Comparison of ENCODE assay signal across 13 mouse cellular contexts in the genomic region with DNA sequence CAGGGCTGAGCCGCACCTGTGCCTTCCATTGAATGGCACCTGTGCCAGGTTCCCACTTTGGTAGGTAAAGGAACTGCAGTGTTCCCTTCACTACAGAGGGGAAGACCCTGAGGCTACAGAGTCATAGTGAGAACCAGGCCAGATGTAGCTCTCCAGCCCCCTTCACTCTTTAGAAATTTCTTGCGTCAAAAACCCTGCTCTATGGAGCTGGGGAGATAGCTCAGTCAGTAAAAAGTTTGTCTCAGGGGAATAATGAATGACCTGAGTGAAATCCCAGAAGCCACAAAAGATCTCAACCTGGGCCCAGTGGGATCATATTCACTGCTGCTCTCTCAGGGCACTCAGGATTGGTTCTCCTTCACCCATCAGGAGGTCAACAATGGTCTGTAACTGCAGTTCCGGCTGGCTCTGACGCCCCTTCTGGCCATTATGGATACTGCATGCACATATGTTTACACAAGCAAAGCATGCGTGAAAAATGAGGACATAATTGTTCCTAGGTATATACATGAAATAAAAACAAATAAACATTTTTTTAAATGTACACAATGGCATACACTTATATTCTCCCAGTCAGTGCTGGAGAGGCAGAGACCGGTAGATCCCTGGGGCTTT. TPM values are rescaled to one million over a fixed set of nuclear protein-coding genes. Genes with fewer than 3 reads are reported as not detected.
DNase-seq lines count a peak whose midpoint lies in the region; TF ChIP-seq lines count a peak whose summit lies in the region.
"Had no signal": no experiment of that assay in that cellular context is flagged by ENCODE, and none has a peak within 500 bp of the region (broad histone marks: within the 10 kb centered on the region; RNA-seq: fewer than 3 reads in every experiment).

No protein-coding gene starts in this region.

- H3K9me3 ChIP-seq in midbrain, embryonic 10.5 days (replicated peaks), result no peaks in the 10 kb centered on the region
- H3K9me3 ChIP-seq: limb, embryonic 13.5 days; neural tube, embryonic 15.5 days had no signal

- H3K36me3 ChIP-seq in kidney, adult 2 months (ENCODE audit: control insufficient read depth, insufficient read depth, low read length), result no peaks in the 10 kb centered on the region
- no peaks in the 10 kb centered on the region for H3K36me3 ChIP-seq in midbrain, embryonic 10.5 days
- H3K36me3 ChIP-seq: limb, embryonic 13.5 days; neural tube, embryonic 15.5 days had no signal

- H3K27me3 ChIP-seq in kidney, adult 2 months (replicated peaks; ENCODE audit: control insufficient read depth, insufficient read depth, low read length), result no peaks in the 10 kb centered on the region
- no peaks in the 10 kb centered on the region for H3K27me3 ChIP-seq in midbrain, embryonic 10.5 days (ENCODE audit: low read depth, poor library complexity, severe bottlenecking)
- H3K27me3 ChIP-seq: neural tube, embryonic 15.5 days had no signal

- peak; percentile 26; the same call in 1 of the 2 replicates for TF ChIP-seq CTCF in kidney, adult 2 months (conservative IDR thresholded peaks at IDR 0.05; ENCODE audit: insufficient read depth, insufficient read length, low read depth, low read length)

- no peaks in the 10 kb centered on the region for H3K4me1 ChIP-seq in kidney, adult 2 months (ENCODE audit: control insufficient read depth, insufficient read depth, low read length)
- no peaks in the 10 kb centered on the region for H3K4me1 ChIP-seq in midbrain, embryonic 10.5 days
- H3K4me1 ChIP-seq: limb, embryonic 13.5 days; neural tube, embryonic 15.5 days had no signal

- no peak overlapping the region for H3K4me3 ChIP-seq in kidney, adult 2 months (ENCODE audit: insufficient read depth, low read depth, low read length)
- no peak overlapping the region for H3K4me3 ChIP-seq in midbrain, embryonic 10.5 days
- H3K4me3 ChIP-seq: limb, embryonic 13.5 days; neural tube, embryonic 15.5 days had no signal

- 79% methylated on average over 6 of the region's 6 CpGs for WGBS in kidney, adult 2 months
- 78% methylated on average over 6 of the region's 6 CpGs for WGBS in midbrain, embryonic 10.5 days

- H3K27ac ChIP-seq in kidney, adult 2 months (ENCODE audit: insufficient read depth, low read depth, low read length), result no peak overlapping the region
- no peak overlapping the region for H3K27ac ChIP-seq in midbrain, embryonic 10.5 days (replicated peaks)
- H3K27ac ChIP-seq: limb, embryonic 13.5 days; macrophage; neural tube, embryonic 15.5 days had no signal

- DNase-seq in kidney, adult 2 months, result no peak
- no peak for DNase-seq in kidney, postnatal 4 days
- peak; percentile 2 for DNase-seq in right cerebral cortex, postnatal 25 days
- DNase-seq in right cerebral cortex, postnatal 4 days, result no peak
- peak; percentile 47 for DNase-seq in ZHBTc4 (ENCODE audit: low read depth, low spot score)
- DNase-seq in neural tube, embryonic 10.5 days (ENCODE audit: extremely low spot score, low spot score), result no peak
- DNase-seq in midbrain, embryonic 10.5 days (ENCODE audit: low spot score), result no peak
- DNase-seq: heart, postnatal 10 days; kidney, postnatal 14 days; thymus, postnatal 4 days had no signal

- TF ChIP-seq POLR2A in kidney, adult 2 months (IDR thresholded peaks at IDR 0.05; ENCODE audit: low read depth, low read length), result no peak

RNA-seq across cellular contexts. Expression of a gene that starts 59.2 kb away (rescaled TPM):
- polyA plus RNA-seq in kidney, adult 2 months (2012; rRNA removed), result 0.03 TPM in 1 of 2 replicates, not detected in the other
- 0.02 and 0.06 TPM in 2 replicates for polyA plus RNA-seq in midbrain, embryonic 10.5 days (2016; fragmentation: Nextera tagmentation; extraction: Ambion mirVana)
- polyA plus RNA-seq: macrophage had no signal

Comparison
In these comparisons a context has a peak if more than half of its experiments do, and no peak if none do; other contexts are left out.
1. DNase-seq: peak in right cerebral cortex, postnatal 25 days (single experiment) and ZHBTc4 (single experiment); none in kidney, adult 2 months (single experiment), kidney, postnatal 4 days (0 of 2), right cerebral cortex, postnatal 4 days (single experiment), neural tube, embryonic 10.5 days (single experiment) and midbrain, embryonic 10.5 days (single experiment).